9 mouse cellular contexts compared by ENCODE assay signal in the genomic region with DNA sequence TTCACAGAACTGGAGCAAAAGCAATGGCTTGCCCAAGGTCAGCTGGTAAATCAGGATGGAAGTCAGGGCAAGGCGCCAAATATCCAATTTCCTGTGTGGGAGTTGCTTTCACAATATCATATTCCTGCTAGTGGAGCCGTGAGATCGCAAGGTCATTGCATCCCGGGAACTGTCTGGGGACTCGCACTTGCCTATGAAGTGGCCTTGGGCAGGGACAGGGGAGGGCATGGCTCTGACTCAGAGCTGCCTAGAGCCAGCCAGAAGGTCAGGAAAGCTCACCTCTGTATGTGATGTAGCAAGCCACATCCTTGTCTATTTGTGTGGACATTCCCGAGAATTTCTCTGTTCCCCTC. TPM values are rescaled to one million over a fixed set of nuclear protein-coding genes. Genes with fewer than 3 reads are reported as not detected.
DNase-seq lines count a peak whose midpoint lies in the region; ATAC-seq and TF ChIP-seq lines count a peak whose summit lies in the region.
"Had no signal": no experiment of that assay in that cellular context is flagged by ENCODE, and none has a peak within 500 bp of the region (broad histone marks: within the 10 kb centered on the region; RNA-seq: fewer than 3 reads in every experiment).

No protein-coding gene starts in this region.

- 0 out of 2 replicates have a peak, but pooled peaks have one; percentile 40 for ATAC-seq in liver, embryonic 15.5 days (ENCODE audit: insufficient read depth)

- H3K4me3 ChIP-seq in liver, embryonic 15.5 days (replicated peaks): no peak overlapping the region
- H3K4me3 ChIP-seq in thymus, adult 2 months (ENCODE audit: control insufficient read depth, insufficient read depth, low read length): no peak overlapping the region

- H3K27me3 ChIP-seq in liver, embryonic 15.5 days: no peaks in the 10 kb centered on the region
- no peaks in the 10 kb centered on the region for H3K27me3 ChIP-seq in thymus, adult 2 months (ENCODE audit: control insufficient read depth, insufficient read depth, low read length)
- H3K27me3 ChIP-seq: CH12.LX had no signal

- no peaks in the 10 kb centered on the region for H3K4me1 ChIP-seq in liver, embryonic 15.5 days (replicated peaks)
- H3K4me1 ChIP-seq in thymus, adult 2 months (replicated peaks; ENCODE audit: control insufficient read depth, insufficient read depth, low read length): no peaks in the 10 kb centered on the region

- no peak overlapping the region for H3K27ac ChIP-seq in liver, embryonic 15.5 days (replicated peaks)
- no peak overlapping the region for H3K27ac ChIP-seq in thymus, adult 2 months (ENCODE audit: control insufficient read depth, insufficient read depth, low read length)

- no peaks in the 10 kb centered on the region for H3K9me3 ChIP-seq in liver, embryonic 15.5 days (replicated peaks)

- DNase-seq in embryo, embryonic 10 days (ENCODE audit: low spot score): peak; percentile 36
- DNase-seq in embryo, embryonic 9.5 days (ENCODE audit: extremely low spot score): no peak
- DNase-seq in brain, embryonic 14.5 days (ENCODE audit: low read depth): peak; percentile 27
- DNase-seq in heart, postnatal 25 days (ENCODE audit: low spot score): peak; percentile 23
- peak; percentile 83 for DNase-seq in testis, postnatal 10 days (ENCODE audit: low spot score)
- no peak for DNase-seq in thymus, adult 2 months
- DNase-seq in left cerebral cortex, postnatal 36 days (ENCODE audit: low spot score in 2 of 2): no peak

- H3K4me2 ChIP-seq in liver, embryonic 15.5 days: no peak overlapping the region

- intact Hi-C loops in heart, postnatal 25 days (cut with DNase I): no loop called here
- intact Hi-C loops in left cerebral cortex, postnatal 36 days (cut with DNase I): no loop called here

- 61% methylated on average over 6 of the region's 6 CpGs for WGBS in liver, embryonic 15.5 days (ENCODE audit: insufficient replicate concordance)
- 91% methylated on average over 6 of the region's 6 CpGs for WGBS in thymus, adult 2 months

- H3K36me3 ChIP-seq in liver, embryonic 15.5 days (replicated peaks): no peaks in the 10 kb centered on the region
- no peaks in the 10 kb centered on the region for H3K36me3 ChIP-seq in thymus, adult 2 months (ENCODE audit: control insufficient read depth, insufficient read depth, low read length)

- no peak for TF ChIP-seq CTCF in brain, embryonic 14.5 days (IDR thresholded peaks at IDR 0.05; ENCODE audit: borderline replicate concordance, extremely low read depth, insufficient read depth, insufficient read length)
- TF ChIP-seq CTCF in thymus, adult 2 months (IDR thresholded peaks at IDR 0.05; ENCODE audit: borderline replicate concordance, control insufficient read depth, extremely low read depth, insufficient read depth, low read length, poor library complexity): no peak

- no peak for TF ChIP-seq POLR2A in brain, embryonic 14.5 days (IDR thresholded peaks at IDR 0.05; ENCODE audit: borderline replicate concordance, extremely low read depth, insufficient read depth, insufficient read length, poor library complexity, severe bottlenecking)
- no peak for TF ChIP-seq POLR2A in thymus, adult 2 months (IDR thresholded peaks at IDR 0.05; ENCODE audit: control insufficient read depth, extremely low read depth, insufficient read depth, low read length, poor library complexity)

- H3K9ac ChIP-seq in liver, embryonic 15.5 days: no peak overlapping the region

RNA-seq across cellular contexts. Expression of a gene that starts 49.2 kb away (rescaled TPM):
- not detected in 2 replicates for polyA plus RNA-seq in brain, embryonic 14.5 days (2012; rRNA removed)
- total RNA-seq in heart, postnatal 25 days (2021): not detected
- not detected in 2 replicates for polyA plus RNA-seq in liver, embryonic 15.5 days (2015; fragmentation: Nextera tagmentation; extraction: Ambion mirVana)
- polyA plus RNA-seq in thymus, adult 2 months (2012; rRNA removed): not detected in 2 replicates
- total RNA-seq in left cerebral cortex, postnatal 36 days (2021): not detected
- total RNA-seq: CH12.LX had no signal

Comparison
In these comparisons a context has a peak if more than half of its experiments do, and no peak if none do; other contexts are left out.
1. DNase-seq: peak in embryo, embryonic 10 days (single experiment), brain, embryonic 14.5 days (single experiment), heart, postnatal 25 days (single experiment) and testis, postnatal 10 days (single experiment); none in embryo, embryonic 9.5 days (single experiment), thymus, adult 2 months (single experiment) and left cerebral cortex, postnatal 36 days (0 of 2).